Mouse (Mus musculus) ovary, adult 18-20 months (tissue): ENCODE measurements around the gene Vmn1r170.
"Not testable (repeated sequence)": the region's sequence is repeated elsewhere in the genome, so short reads cannot be mapped to it uniquely, and the experiment has no call there.

Source experiments
- DNase-seq: peaks from one replicate; pipeline ENCODE4 v3.0.0; 2022; ENCODE audit warnings: low spot score, mixed read lengths

The Vmn1r170 gene

DNA sequence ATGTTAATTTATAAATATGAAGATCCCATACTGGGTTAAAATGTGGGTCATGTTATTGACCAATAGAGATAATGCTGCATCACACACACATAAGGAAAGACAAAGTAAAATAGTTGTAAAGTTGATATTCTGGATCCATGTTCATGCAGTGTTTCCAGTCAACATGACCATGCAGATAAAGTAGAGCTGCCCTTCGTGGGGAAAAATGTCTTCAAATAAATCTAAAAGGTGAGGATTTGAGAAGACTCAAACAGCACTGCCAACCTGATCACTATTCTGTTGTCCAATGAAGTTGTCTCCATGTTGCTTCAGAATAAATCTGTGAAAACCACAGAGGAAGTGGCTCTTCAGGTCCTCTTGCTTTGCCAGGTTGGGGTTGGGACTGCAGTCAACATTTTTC is at the start of gene Vmn1r170:
Gene Vmn1r170 (plus strand): TSS at position 301 of the 400 bp plus-strand sequence.
- DNase-seq: not testable (repeated sequence)

GRCm38 (mm10) chr7:23575226-23575625 is 30.7 kb upstream of the Vmn1r170 start, which contains the start of gene Vmn1r169:
TSS of gene Vmn1r169 (plus strand) at chr7:23575526.
- not testable (repeated sequence) for DNase-seq

GRCm38 (mm10) chr7:23630422-23630821 is 24.4 kb downstream of the Vmn1r170 start, which contains the start of gene Vmn1r171:
TSS of gene Vmn1r171 (plus strand) at chr7:23630722.
- no peak for DNase-seq
